Mouse (Mus musculus) layer of hippocampus, adult 11-12 months (tissue): ENCODE measurements around the gene Gm9736.
"Not testable (repeated sequence)": the region's sequence is repeated elsewhere in the genome, so short reads cannot be mapped to it uniquely, and the experiment has no call there.

Experiments
- DNase-seq: peaks from one replicate; pipeline ENCODE4 v3.0.0; 2022; ENCODE audit warnings: low spot score

Gene Gm9736

GRCm38 (mm10) chr10:77751254-77751653, at the start of gene Gm9736:
Gene Gm9736 (minus strand): TSS chr10:77751354.
- not testable (repeated sequence) for DNase-seq

- no peak for DNase-seq
These were observed 47.9 kb upstream of the Gm9736 start, which contains the start of gene Gm19668 for GRCm38 (mm10) chr10:77798921-77799508. Gene Gm19668 (minus strand): TSS chr10:77799133.

GRCm38 (mm10) chr10:77798164-77798920, 47.2 kb upstream of the Gm9736 start:
- not testable (repeated sequence) for DNase-seq

GRCm38 (mm10) chr10:77797677-77798076, 46.5 kb upstream of the Gm9736 start:
- no peak for DNase-seq

GRCm38 (mm10) chr10:77794976-77795375, 43.8 kb upstream of the Gm9736 start, which contains the start of gene Gm9639:
Gene Gm9639 (minus strand): TSS chr10:77795076.
- DNase-seq = no peak

GRCm38 (mm10) chr10:77788621-77789020, 37.5 kb upstream of the Gm9736 start:
- no peak for DNase-seq

- not testable (repeated sequence) for DNase-seq
These were observed 36.7 kb upstream of the Gm9736 start, which contains the start of gene Gm7137 for GRCm38 (mm10) chr10:77787876-77788275. Gene Gm7137 (minus strand): TSS chr10:77788200.

GRCm38 (mm10) chr10:77783396-77783795, 32.2 kb upstream of the Gm9736 start:
- DNase-seq = not testable (repeated sequence)

GRCm38 (mm10) chr10:77782442-77782841, 31.3 kb upstream of the Gm9736 start, which contains the start of gene Gm3250:
Gene Gm3250 (minus strand): TSS chr10:77782542.
- not testable (repeated sequence) for DNase-seq

- DNase-seq = not testable (repeated sequence)
These were observed 25.7 kb upstream of the Gm9736 start, which contains the start of gene Gm7138 for GRCm38 (mm10) chr10:77776844-77777243. Gene Gm7138 (minus strand): TSS chr10:77776944.

- not testable (repeated sequence) for DNase-seq
These were observed 21.0 kb upstream of the Gm9736 start for GRCm38 (mm10) chr10:77772142-77772541.

GRCm38 (mm10) chr10:77771225-77771624, 20.1 kb upstream of the Gm9736 start, which contains the start of gene Gm3238:
Gene Gm3238 (minus strand): TSS chr10:77771325.
- DNase-seq = not testable (repeated sequence)

- no peak for DNase-seq
These were observed 18.6 kb upstream of the Gm9736 start for GRCm38 (mm10) chr10:77769727-77770126.

GRCm38 (mm10) chr10:77759582-77759981, 8.4 kb upstream of the Gm9736 start, which contains the start of gene Gm3233:
Gene Gm3233 (minus strand): TSS chr10:77759682.
- DNase-seq = not testable (repeated sequence)

- DNase-seq = no peak
These were observed 2.3 kb upstream of the Gm9736 start for GRCm38 (mm10) chr10:77753448-77753847.

- not testable (repeated sequence) for DNase-seq
These were observed 1.2 kb upstream of the Gm9736 start for GRCm38 (mm10) chr10:77752312-77752711.

- DNase-seq = not testable (repeated sequence)
These were observed 468 bp downstream of the Gm9736 start for GRCm38 (mm10) chr10:77750686-77751085.

GRCm38 (mm10) chr10:77741924-77742688, 9.0 kb downstream of the Gm9736 start, which contains the start of gene Gm18596:
Gene Gm18596 (minus strand): TSS chr10:77742638.
- DNase-seq = not testable (repeated sequence)

GRCm38 (mm10) chr10:77738929-77739328, 12.2 kb downstream of the Gm9736 start:
- DNase-seq = no peak

- no peak for DNase-seq
These were observed 15.2 kb downstream of the Gm9736 start for GRCm38 (mm10) chr10:77735928-77736327.

GRCm38 (mm10) chr10:77729241-77729640, 21.9 kb downstream of the Gm9736 start:
- no peak for DNase-seq

GRCm38 (mm10) chr10:77728280-77728679, 22.9 kb downstream of the Gm9736 start:
- DNase-seq = no peak
